In the genomic region with DNA sequence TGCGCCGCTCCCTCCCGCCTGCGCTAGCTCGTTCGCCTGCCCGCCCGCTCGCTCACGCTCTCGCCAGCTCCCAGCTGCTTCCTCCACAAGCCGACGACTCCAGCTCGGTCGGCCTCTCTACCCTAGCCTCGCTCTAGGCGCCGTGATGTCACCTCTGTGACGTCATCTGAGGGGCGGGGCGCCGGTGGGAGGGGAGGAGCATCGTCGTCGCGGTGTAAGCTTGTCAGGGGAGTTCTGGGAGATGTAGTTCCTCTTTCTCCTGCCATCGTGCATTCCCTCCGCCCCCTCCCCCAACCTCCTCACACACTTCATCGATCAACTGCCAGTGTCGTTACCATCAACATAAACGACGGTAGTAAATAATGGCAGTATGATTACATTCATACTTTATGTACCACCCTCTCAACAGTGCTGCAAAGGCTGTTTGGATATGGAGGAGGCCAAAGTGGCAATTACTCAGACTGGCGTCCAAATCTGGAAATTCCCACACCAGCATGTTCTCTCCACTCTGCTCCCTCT, we compare ENCODE assay signal across 7 mouse cellular contexts. TPM values are rescaled to one million over a fixed set of nuclear protein-coding genes. Genes with fewer than 3 reads are reported as not detected.
DNase-seq lines count a peak whose midpoint lies in the region; ATAC-seq and TF ChIP-seq lines count a peak whose summit lies in the region.

A gene (minus strand): TSS at position 141 of the 519 bp plus-strand sequence.

- H3K9me3 ChIP-seq in intestine, postnatal 0 days (ENCODE audit: control insufficient read depth) = no peaks in the 10 kb centered on the region
- no peaks in the 10 kb centered on the region for H3K9me3 ChIP-seq in midbrain, embryonic 12.5 days

- peaks cover 20% of the 10 kb centered on the region; the same call in 1 of the 2 replicates for H3K4me1 ChIP-seq in intestine, postnatal 0 days (replicated peaks; ENCODE audit: control insufficient read depth, insufficient read depth, low read length)
- H3K4me1 ChIP-seq in midbrain, embryonic 12.5 days = peaks cover 39% of the 10 kb centered on the region
- peaks cover 19% of the 10 kb centered on the region; the same call in 1 of the 2 replicates for H3K4me1 ChIP-seq in small intestine, adult 2 months (ENCODE audit: control insufficient read depth, insufficient read depth, insufficient read length, low read length)

- no peak for TF ChIP-seq CTCF in intestine, postnatal 0 days (IDR thresholded peaks at IDR 0.05; ENCODE audit: low read depth)
- no peak for TF ChIP-seq CTCF in small intestine, adult 2 months (IDR thresholded peaks at IDR 0.05; ENCODE audit: extremely low read depth, insufficient read length, insufficient replicate concordance, low read depth, low read length)

- intact Hi-C loops in left cerebral cortex, postnatal 4 days (cut with DNase I) = no loop called here

- WGBS in intestine, postnatal 0 days = 1% methylated on average over 27 of the region's 33 CpGs
- under 1% methylated on average over 33 of the region's 33 CpGs for WGBS in midbrain, embryonic 12.5 days
- 2% methylated on average over 33 of the region's 33 CpGs for WGBS in small intestine, adult 2 months

- no peaks in the 10 kb centered on the region for H3K27me3 ChIP-seq in intestine, postnatal 0 days (replicated peaks; ENCODE audit: control insufficient read depth, insufficient read depth, low read length)
- no peaks in the 10 kb centered on the region for H3K27me3 ChIP-seq in midbrain, embryonic 12.5 days
- no peaks in the 10 kb centered on the region for H3K27me3 ChIP-seq in small intestine, adult 2 months (ENCODE audit: control insufficient read depth, insufficient read depth, low read length)

- peak within 1 kb of the TSS; percentile 81 for H3K9ac ChIP-seq in intestine, postnatal 0 days (ENCODE audit: low read depth, low read length)
- H3K9ac ChIP-seq in midbrain, embryonic 12.5 days (replicated peaks) = peak within 1 kb of the TSS; percentile 96

- peak within 1 kb of the TSS; percentile 95 for H3K27ac ChIP-seq in intestine, postnatal 0 days (ENCODE audit: low read depth, low read length)
- H3K27ac ChIP-seq in midbrain, embryonic 12.5 days (replicated peaks) = peak within 1 kb of the TSS; percentile 95
- peak within 1 kb of the TSS; percentile 82 for H3K27ac ChIP-seq in small intestine, adult 2 months (ENCODE audit: insufficient read depth, low read depth, low read length)

- peak; percentile 99 for DNase-seq in adrenal gland, adult 8-10 months
- peak; percentile 100 for DNase-seq in embryo, embryonic 9.5 days (ENCODE audit: extremely low spot score)
- no peak for DNase-seq in gonadal fat pad, adult 2 months (ENCODE audit: low read depth)
- peak; percentile 100 for DNase-seq in left cerebral cortex, postnatal 4 days

- H3K4me2 ChIP-seq in intestine, postnatal 0 days (replicated peaks; ENCODE audit: low read depth) = peak within 1 kb of the TSS; percentile 76
- H3K4me2 ChIP-seq in midbrain, embryonic 12.5 days (replicated peaks) = peak within 1 kb of the TSS; percentile 81

- TF ChIP-seq POLR2A in small intestine, adult 2 months (IDR thresholded peaks at IDR 0.05; ENCODE audit: low read depth, low read length) = peak; percentile 92

- ATAC-seq in intestine, postnatal 0 days = peak; percentile 84
- peak; percentile 91 for ATAC-seq in midbrain, embryonic 12.5 days (ENCODE audit: low FRiP score, low read depth)

- H3K4me3 ChIP-seq in intestine, postnatal 0 days (ENCODE audit: low read depth, low read length) = peak within 1 kb of the TSS; percentile 79
- H3K4me3 ChIP-seq in midbrain, embryonic 12.5 days = peak within 1 kb of the TSS; percentile 84
- H3K4me3 ChIP-seq in small intestine, adult 2 months (ENCODE audit: low read depth, low read length) = peak within 1 kb of the TSS; percentile 87

- H3K36me3 ChIP-seq in intestine, postnatal 0 days (ENCODE audit: control insufficient read depth, insufficient read depth) = no peaks in the 10 kb centered on the region
- H3K36me3 ChIP-seq in midbrain, embryonic 12.5 days = no peaks in the 10 kb centered on the region
- 0 out of 2 replicates have a peak, but pooled peaks cover under 1% of the 10 kb centered on the region for H3K36me3 ChIP-seq in small intestine, adult 2 months (ENCODE audit: control insufficient read depth, insufficient read depth, low read length)

RNA-seq across cellular contexts. Expression of the gene that starts here (rescaled TPM):
- total RNA-seq in adrenal gland, adult 8-10 months (2022) = 100 to 1,000 TPM in 3 of 4 experiments, 10 to 100 TPM in 1; 97.5 to 131 (median 112) TPM
- polyA plus RNA-seq in gonadal fat pad, adult 2 months (2012; rRNA removed) = 39.8 and 50.9 TPM in 2 replicates
- polyA plus RNA-seq in intestine, postnatal 0 days (2015; fragmentation: Nextera tagmentation; extraction: Ambion mirVana) = 18.6 and 21.1 TPM in 2 replicates
- 10 to 100 TPM; 80.7 to 86.4 TPM for total RNA-seq in left cerebral cortex, postnatal 4 days (2021)
- 63.3 and 71.5 TPM in 2 replicates for polyA plus RNA-seq in midbrain, embryonic 12.5 days (2016; fragmentation: Nextera tagmentation; extraction: Ambion mirVana)
- polyA plus RNA-seq in small intestine, adult 2 months (2012; rRNA removed) = 37.8 and 97.7 TPM in 2 replicates
